21 mouse cellular contexts compared by ENCODE assay signal in the genomic region with DNA sequence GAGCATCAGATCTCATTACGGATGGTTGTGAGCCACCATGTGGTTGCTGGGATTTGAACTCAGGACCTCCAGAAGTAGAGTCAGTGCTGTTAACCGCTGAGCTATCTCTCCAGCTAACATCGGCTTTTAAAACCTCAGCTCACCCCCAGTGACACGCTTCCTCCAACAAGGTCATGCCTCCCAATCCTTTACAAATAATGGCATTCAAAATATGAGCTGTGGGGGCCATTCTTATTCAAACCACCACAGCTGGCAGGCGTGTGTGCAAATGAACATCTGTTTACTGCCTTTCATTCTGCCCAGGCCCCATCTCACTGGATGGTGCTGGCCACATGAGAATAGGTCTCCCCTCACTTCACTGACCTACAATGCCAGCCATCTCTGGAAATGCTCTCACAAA. TPM values are rescaled to one million over a fixed set of nuclear protein-coding genes. Genes with fewer than 3 reads are reported as not detected.
A peak's percentile ranks its signal among the peaks of the same experiment; 100 is the strongest.
DNase-seq lines count a peak whose midpoint lies in the region; ATAC-seq and TF ChIP-seq lines count a peak whose summit lies in the region.
"Had no signal": no experiment of that assay in that cellular context is flagged by ENCODE, and none has a peak within 500 bp of the region (broad histone marks: within the 10 kb centered on the region; RNA-seq: fewer than 3 reads in every experiment).

No protein-coding gene starts in this region.

- H3K4me2 ChIP-seq in CH12.LX (ENCODE audit: insufficient read depth, low read depth, poor library complexity, severe bottlenecking): no peak overlapping the region
- H3K4me2 ChIP-seq: forebrain, embryonic 13.5 days; forebrain, embryonic 15.5 days had no signal

- peaks cover 21% of the 10 kb centered on the region for H3K79me2 ChIP-seq in CH12.LX (replicated peaks; ENCODE audit: control insufficient read depth, extremely low read depth, insufficient read depth, poor library complexity, severe bottlenecking)

- DNase-seq in A20 (ENCODE audit: low read depth, low spot score) (peak; percentile 28), CH12.LX (ENCODE audit: extremely low read depth) (peak; percentile 53), ES-CJ7 (ENCODE audit: low read depth, low spot score) (peak; percentile 18), R1 (ENCODE audit: low read depth, low spot score) (peak; percentile 74)
- no peak for DNase-seq in kidney, adult 8-10 months
- DNase-seq in heart, postnatal 14 days: no peak
- DNase-seq: adrenal gland, adult 8-10 months; adrenal gland, postnatal 14 days; adrenal gland, postnatal 36 days; B cell, adult 2 months; cerebellum, adult 11-12 months; cerebellum, adult 2 months; cerebellum, adult 9-10 months; cerebellum, postnatal 10 days; cerebellum, postnatal 25 days; forebrain, postnatal 0 days; gastrocnemius, adult 2 months had no signal

- TF ChIP-seq CTCF in CH12.LX (conservative IDR thresholded peaks at IDR 0.05 in 1 of 2, IDR thresholded peaks at IDR 0.05 in 1 of 2; ENCODE audit: low read depth in 2 of 2, low read length in 2 of 2): no peak

- no peak overlapping the region for H3K4me3 ChIP-seq in CH12.LX (replicated peaks in 1 of 3; ENCODE audit: low read depth in 2 of 3, low read length in 2 of 3, poor library complexity in 1 of 3)
- H3K4me3 ChIP-seq: forebrain, embryonic 13.5 days; forebrain, embryonic 15.5 days; gastrocnemius, adult 2 months had no signal

- TF ChIP-seq POLR2A in CH12.LX (IDR thresholded peaks at IDR 0.05; ENCODE audit: low read depth, low read length): no peak

- peak overlapping the region; percentile 95 for H3K27ac ChIP-seq in CH12.LX (ENCODE audit: insufficient read depth, low read depth)
- H3K27ac ChIP-seq: forebrain, embryonic 13.5 days; forebrain, embryonic 15.5 days; gastrocnemius, adult 2 months had no signal

- no peaks in the 10 kb centered on the region for H3K27me3 ChIP-seq in CH12.LX (replicated peaks)
- H3K27me3 ChIP-seq: forebrain, embryonic 13.5 days; forebrain, embryonic 15.5 days had no signal

- no peak for TF ChIP-seq RAD21 in CH12.LX (IDR thresholded peaks at IDR 0.05; ENCODE audit: low read depth, low read length)

- dilution Hi-C loops in CH12.LX (cut with MboI; ENCODE audit: extremely low pct_ligation_motif_present, extremely low pct_unique_long_range_greater_than_20kb, low sequenced_read_pairs): no loop called here

- H3K9me3 ChIP-seq in CH12.LX (replicated peaks; ENCODE audit: low read length): peaks cover 3% of the 10 kb centered on the region
- H3K9me3 ChIP-seq: forebrain, embryonic 13.5 days; forebrain, embryonic 15.5 days had no signal

- in situ Hi-C loops in CH12.LX (cut with MboI; ENCODE audit: low pct_ligation_motif_present, low pct_unique_long_range_greater_than_20kb, low sequenced_read_pairs): no loop called here

- H3K4me1 ChIP-seq in CH12.LX (ENCODE audit: control insufficient read depth in 1 of 2, insufficient read depth in 2 of 2): peaks cover 24 to 57% of the 10 kb centered on the region in 2 experiments

- peaks cover 30 to 56% of the 10 kb centered on the region in 2 experiments for H3K36me3 ChIP-seq in CH12.LX (replicated peaks in 1 of 2; ENCODE audit: control insufficient read depth in 1 of 2, insufficient read depth in 1 of 2, low read length in 1 of 2)

- ATAC-seq in frontal cortex, adult (ENCODE audit: low TSS enrichment): no peak
- no peak for ATAC-seq in CD4-positive, CD25-positive, alpha-beta regulatory T cell, adult 4 months
- ATAC-seq: forebrain, embryonic 13.5 days; forebrain, embryonic 15.5 days; forebrain, postnatal 0 days had no signal

- TF ChIP-seq EP300 in CH12.LX (IDR thresholded peaks at IDR 0.05; ENCODE audit: low read length): 0 out of 2 replicates have a peak, but pooled peaks have one; percentile 12

- intact Hi-C loops in heart, postnatal 14 days (cut with DNase I): no loop called here

- H3K9ac ChIP-seq in CH12.LX (ENCODE audit: insufficient read depth, low read depth): peak overlapping the region; percentile 65
- H3K9ac ChIP-seq: forebrain, embryonic 13.5 days; forebrain, embryonic 15.5 days; forebrain, postnatal 0 days had no signal

TF ChIP-seq in CH12.LX, 34 proteins besides CTCF, POLR2A, EP300 and RAD21:
- TF ChIP-seq ZNF384 (IDR thresholded peaks at IDR 0.05; ENCODE audit: low read depth, low read length) (no peak), NELFE (IDR thresholded peaks at IDR 0.05; ENCODE audit: low read depth, low read length) (no peak), UBTF (IDR thresholded peaks at IDR 0.05; ENCODE audit: low read depth, low read length) (0 out of 2 replicates have a peak, but pooled peaks have one; percentile 16), MAZ (IDR thresholded peaks at IDR 0.05; ENCODE audit: low read depth, low read length) (peak; percentile 84), PAX5 (IDR thresholded peaks at IDR 0.05; ENCODE audit: low read length) (no peak), MYC (IDR thresholded peaks at IDR 0.05; ENCODE audit: low read depth, low read length) (peak; percentile 17; the same call in 1 of the 2 replicates), ZKSCAN1 (IDR thresholded peaks at IDR 0.05; ENCODE audit: borderline replicate concordance, low read depth, low read length) (no peak), MAX (IDR thresholded peaks at IDR 0.05; ENCODE audit: low read length) (peak; percentile 8; the same call in 1 of the 2 replicates), MAFK (IDR thresholded peaks at IDR 0.05; ENCODE audit: insufficient replicate concordance, low read length) (0 out of 2 replicates have a peak, but pooled peaks have one; percentile 35), USF1 (IDR thresholded peaks at IDR 0.05; ENCODE audit: low read depth, low read length) (no peak), JUN (IDR thresholded peaks at IDR 0.05; ENCODE audit: insufficient read depth, low read depth, low read length) (no peak), IRF4 (IDR thresholded peaks at IDR 0.05; ENCODE audit: low read depth, low read length) (peak; percentile 52; the same call in 1 of the 2 replicates), CHD2 (IDR thresholded peaks at IDR 0.05; ENCODE audit: low read length) (no peak; the same call in none of the 2 replicates), TCF12 (IDR thresholded peaks at IDR 0.05; ENCODE audit: low read depth, low read length) (no peak; the same call in 1 of the 2 replicates), RCOR1 (conservative IDR thresholded peaks at IDR 0.05; ENCODE audit: low read depth, low read length) (no peak; the same call in 1 of the 2 replicates), ZC3H11A (IDR thresholded peaks at IDR 0.05; ENCODE audit: low read depth, low read length) (no peak), MEF2A (IDR thresholded peaks at IDR 0.05; ENCODE audit: borderline replicate concordance, low read depth, low read length) (no peak; the same call in 1 of the 2 replicates), E2F4 (IDR thresholded peaks at IDR 0.05; ENCODE audit: insufficient replicate concordance, low read depth, low read length) (no peak), HCFC1 (IDR thresholded peaks at IDR 0.05; ENCODE audit: low read depth, low read length) (no peak), SMC3 (IDR thresholded peaks at IDR 0.05; ENCODE audit: low read depth, low read length) (no peak), NRF1 (IDR thresholded peaks at IDR 0.05; ENCODE audit: low read depth, low read length) (no peak), POLR2AphosphoS2 (IDR thresholded peaks at IDR 0.05; ENCODE audit: low read depth, low read length) (no peak), ETS1 (conservative IDR thresholded peaks at IDR 0.05; ENCODE audit: low read depth, low read length) (peak; percentile 80), BHLHE40 (IDR thresholded peaks at IDR 0.05; ENCODE audit: low read depth, low read length) (peak; percentile 73), MXI1 (IDR thresholded peaks at IDR 0.05; ENCODE audit: low read depth, low read length) (no peak), TBP (conservative IDR thresholded peaks at IDR 0.05; ENCODE audit: low read depth, low read length) (peak; percentile 74; the same call in 1 of the 2 replicates), CHD1 (IDR thresholded peaks at IDR 0.05; ENCODE audit: low read depth, low read length) (no peak), ELF1 (IDR thresholded peaks at IDR 0.05; ENCODE audit: low read depth, low read length) (peak; percentile 39; the same call in 1 of the 2 replicates), GABPA (IDR thresholded peaks at IDR 0.05; ENCODE audit: insufficient replicate concordance, low read depth, low read length) (no peak), KAT2A (IDR thresholded peaks at IDR 0.05; ENCODE audit: insufficient replicate concordance, low read length) (peak; percentile 49; the same call in 1 of the 2 replicates), ZMIZ1 (IDR thresholded peaks at IDR 0.05; ENCODE audit: low read depth, low read length) (no peak; the same call in 1 of the 2 replicates), JUND (conservative IDR thresholded peaks at IDR 0.05; ENCODE audit: low read depth, low read length) (no peak; the same call in 1 of the 2 replicates), SIN3A (IDR thresholded peaks at IDR 0.05; ENCODE audit: low read length) (peak; percentile 77), USF2 (conservative IDR thresholded peaks at IDR 0.05; ENCODE audit: low read depth, low read length) (no peak)

RNA-seq across cellular contexts. Expression of gene Snx4, which starts 4.7 kb away (rescaled TPM):
- total RNA-seq in CH12.LX (2012; rRNA removed) (77.9 and 88.3 TPM in 2 replicates), CH12.LX (2014; rRNA removed) (168 and 183 TPM in 2 replicates)
- 103 and 105 TPM in 2 replicates for polyA plus RNA-seq in CH12.LX (2012; ENCODE audit: insufficient read length, low read depth)
- 10 to 100 TPM; 30.9 to 34.3 TPM for total RNA-seq in heart, postnatal 14 days (2021)
- 10 to 100 TPM; 87.7 to 96.3 TPM for polyA plus RNA-seq in CD4-positive, CD25-positive, alpha-beta regulatory T cell, adult 4 months (2017; shearing (Covaris generic))

Comparison
In these comparisons a context has a peak if more than half of its experiments do, and no peak if none do; other contexts are left out.
1. DNase-seq: peak in A20 (single experiment), CH12.LX (single experiment), ES-CJ7 (single experiment) and R1 (single experiment); none in kidney, adult 8-10 months (0 of 2) and heart, postnatal 14 days (0 of 2).